Mouse (Mus musculus) stomach, postnatal 0 days (tissue): ENCODE measurements around the gene Bcl2a1b.
"Not testable (repeated sequence)": the region's sequence is repeated elsewhere in the genome, so short reads cannot be mapped to it uniquely, and the experiment has no call there.

Source experiments
- CTCF ChIP-seq: IDR thresholded peaks from 2 replicates; pipeline ENCODE4 v1.5.1; 2016; ENCODE audit warnings: antibody characterized with exemption, low read depth, mild to moderate bottlenecking, moderate library complexity
- EP300 ChIP-seq: optimal IDR thresholded peaks from 2 replicates; pipeline ENCODE3; 2016; ENCODE audit warnings: antibody characterized with exemption

- not testable (repeated sequence) for TF ChIP-seq CTCF, EP300
Observed at GRCm38 (mm10) chr9:89211065-89211858, 12.3 kb downstream of the Bcl2a1b start.
